Mouse (Mus musculus) CD4-positive helper T cell, adult 2 months (primary cell): ENCODE data around the gene Pyy.

ENCODE experiments used
- DNase-seq: peaks from one replicate; pipeline ENCODE4 v3.0.0-alpha.2; 2012; ENCODE audit warnings: low read depth, missing footprints, low spot score

Pyy gene

DNA sequence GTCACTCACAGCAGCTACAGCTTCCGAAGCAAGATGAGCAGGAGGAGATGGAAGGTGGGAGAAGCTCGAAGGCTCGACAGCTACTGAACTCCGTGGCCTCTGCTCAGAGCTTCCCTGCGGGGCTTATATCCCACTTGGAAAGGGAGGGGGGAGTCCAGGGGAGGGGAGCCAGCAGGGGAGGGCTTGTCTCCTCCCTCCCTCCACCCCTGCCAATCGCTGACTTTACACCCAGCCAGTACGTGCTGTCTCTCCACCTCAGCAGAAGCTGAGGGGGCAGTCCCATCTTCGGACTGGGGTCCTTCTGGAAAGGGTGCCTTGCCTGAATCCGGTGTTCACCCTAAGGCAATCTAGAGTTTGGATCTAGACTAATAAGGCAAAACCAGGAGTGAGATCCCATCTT lies at the start of gene Pyy:
TSS of gene Pyy (minus strand) at position 101 of the 400 bp plus-strand sequence.
- DNase-seq: no peak

DNA sequence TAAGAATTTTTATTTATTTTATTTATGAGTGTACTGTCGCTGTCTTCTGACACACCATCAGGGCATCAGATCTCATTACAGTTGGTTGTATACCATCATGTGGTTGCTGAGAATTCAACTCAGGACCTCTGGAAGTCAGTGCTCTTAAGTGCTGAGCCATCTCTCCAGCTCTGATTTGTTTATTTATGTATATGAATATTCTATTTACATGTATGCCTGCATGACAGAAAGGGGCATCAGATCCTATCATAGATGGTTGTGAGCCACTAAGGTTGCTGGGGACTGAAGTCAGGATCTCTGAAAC lies 49.1 kb upstream of the Pyy start:
- DNase-seq: no peak

DNA sequence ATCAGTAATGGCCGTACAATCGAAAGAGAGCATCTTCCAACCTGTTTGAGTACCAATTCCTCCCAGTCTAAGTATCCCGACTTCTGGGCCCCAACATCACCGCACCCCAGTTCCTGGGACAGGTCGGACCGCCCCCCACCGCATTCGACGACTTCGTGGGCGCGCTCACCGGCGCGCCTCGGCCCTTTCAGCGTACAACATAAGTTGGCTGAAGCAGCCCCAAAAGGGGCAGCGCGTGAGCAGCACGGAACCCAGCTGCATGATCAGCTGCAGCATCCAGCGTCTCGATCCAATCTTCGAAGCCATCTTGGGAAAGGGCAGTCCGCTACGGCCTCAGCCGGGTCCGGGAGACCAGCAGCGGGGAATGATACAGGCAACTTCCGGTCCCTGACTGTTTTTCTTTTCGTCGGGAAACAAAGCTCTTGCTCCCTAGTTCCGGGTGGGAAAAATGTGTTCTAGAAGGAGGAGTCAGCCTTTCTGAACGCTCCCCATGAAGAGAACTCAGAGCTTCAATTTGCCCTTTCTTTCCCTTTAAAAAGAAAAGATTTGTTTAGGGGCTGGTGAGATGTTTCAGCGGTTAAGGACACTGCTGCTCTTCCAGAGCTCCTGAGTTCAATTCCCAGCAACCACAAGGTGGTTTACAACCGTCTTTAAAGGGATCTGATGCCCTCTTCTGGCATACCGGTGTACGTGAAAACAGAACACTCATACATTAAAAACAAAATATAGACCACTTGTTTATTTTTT lies 48.6 kb upstream of the Pyy start, which contains the start of gene Tmem101:
TSS of gene Tmem101 (minus strand) at position 366 of the 747 bp plus-strand sequence.
- DNase-seq: peak; percentile 75

DNA sequence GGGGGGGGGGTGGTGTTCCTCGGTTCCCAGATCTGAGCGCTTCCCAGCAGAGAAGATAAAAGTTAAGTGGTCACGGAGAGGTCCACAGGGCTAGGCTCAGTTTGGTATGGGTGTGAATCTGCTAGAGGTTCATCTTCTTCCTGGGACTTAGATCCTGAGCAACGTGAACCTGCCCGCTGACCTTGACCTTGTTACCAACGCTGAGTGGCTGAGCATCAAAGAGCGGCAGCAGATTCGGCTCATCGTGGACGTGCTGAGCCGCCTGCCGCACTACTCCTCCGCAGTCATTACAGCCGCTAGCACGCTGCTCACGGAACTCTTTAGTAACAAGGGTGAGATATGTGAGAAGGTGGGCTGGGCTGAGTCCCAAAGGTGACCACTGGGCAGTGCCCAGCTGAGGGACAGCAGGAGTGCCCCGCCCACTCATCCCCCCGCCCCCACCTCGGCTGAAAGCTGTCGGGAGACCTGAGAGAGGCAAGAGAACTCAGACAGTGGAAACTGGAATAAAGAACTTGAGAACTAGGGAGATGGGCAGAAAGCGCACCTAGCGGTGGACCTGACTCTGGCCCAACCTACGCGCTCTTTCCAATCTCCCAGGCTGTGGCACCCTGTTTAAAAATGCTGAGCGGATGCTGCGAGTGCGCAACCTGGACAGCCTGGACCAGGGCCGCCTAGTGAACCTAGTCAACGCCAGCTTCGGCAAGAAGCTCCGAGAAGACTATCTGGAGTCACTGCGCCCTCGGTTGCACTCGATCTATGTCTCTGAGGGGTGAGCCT lies 39.8 kb upstream of the Pyy start:
- no peak for DNase-seq

DNA sequence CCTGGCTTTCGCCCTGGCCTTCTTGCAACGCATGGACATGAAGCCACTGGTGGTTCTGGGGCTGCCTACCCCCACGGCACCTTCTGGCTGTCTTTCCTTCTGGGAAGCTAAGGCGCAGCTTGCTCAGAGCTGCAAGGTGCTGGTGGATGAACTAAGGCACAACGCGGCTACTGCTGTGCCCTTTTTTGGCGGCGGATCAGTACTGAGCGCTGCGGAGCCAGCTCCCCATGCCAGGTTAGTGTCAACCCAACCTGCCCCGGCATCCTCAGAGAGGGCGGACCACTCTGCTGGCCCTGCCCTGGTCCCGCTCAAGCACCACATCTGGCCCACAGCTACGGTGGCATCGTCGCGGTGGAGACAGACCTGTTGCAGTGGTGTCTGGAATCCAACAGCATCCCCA lies 38.9 kb upstream of the Pyy start:
- DNase-seq: no peak

DNA sequence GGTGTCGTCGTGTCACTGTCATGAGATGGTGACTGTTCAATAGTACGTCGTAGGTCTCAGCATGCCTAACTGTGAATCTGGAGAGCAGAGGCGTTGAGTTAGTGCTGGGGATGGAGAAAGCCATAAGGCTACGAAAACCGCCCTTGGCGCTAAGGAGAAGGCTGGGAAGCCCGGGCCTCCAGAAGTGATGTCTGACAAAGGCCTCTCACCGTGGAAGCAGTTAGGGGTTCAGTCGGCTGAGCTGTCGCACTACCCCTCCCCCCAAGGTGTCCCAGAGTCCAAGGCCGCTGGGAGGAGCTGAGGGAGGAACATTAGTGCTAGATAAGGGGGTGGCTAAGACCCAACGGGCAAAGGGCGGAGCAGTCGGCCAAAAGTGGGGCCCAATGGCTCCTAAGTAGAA lies 38.4 kb upstream of the Pyy start:
- no peak for DNase-seq

DNA sequence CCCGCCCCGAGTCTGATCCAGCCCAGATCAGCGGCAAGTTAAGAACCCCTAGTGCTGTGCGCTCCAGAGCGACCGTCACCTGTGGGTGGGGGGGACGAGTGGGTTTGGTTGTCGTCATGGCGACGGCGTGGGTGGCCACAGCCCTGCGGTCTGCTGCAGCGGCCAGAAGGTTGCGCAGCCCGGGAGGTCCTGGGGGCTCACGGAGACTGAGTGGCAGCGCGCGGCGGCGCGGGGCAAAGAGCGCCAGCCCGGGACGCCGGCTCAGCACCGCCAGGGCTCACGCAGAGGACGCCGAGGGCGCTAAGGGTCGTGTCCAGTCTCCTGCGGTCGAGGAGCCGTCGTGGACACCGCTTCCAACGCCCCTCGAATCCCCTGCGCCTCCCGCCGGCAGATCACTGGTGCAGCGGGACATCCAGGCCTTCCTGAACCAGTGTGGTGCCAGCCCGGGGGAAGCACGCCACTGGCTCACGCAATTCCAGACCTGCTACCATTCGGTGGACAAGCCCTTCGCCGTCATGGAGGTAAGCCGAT lies 37.9 kb upstream of the Pyy start, which contains the start of gene Nags:
TSS of gene Nags (plus strand) at position 43 of the 531 bp plus-strand sequence.
- no peak for DNase-seq

DNA sequence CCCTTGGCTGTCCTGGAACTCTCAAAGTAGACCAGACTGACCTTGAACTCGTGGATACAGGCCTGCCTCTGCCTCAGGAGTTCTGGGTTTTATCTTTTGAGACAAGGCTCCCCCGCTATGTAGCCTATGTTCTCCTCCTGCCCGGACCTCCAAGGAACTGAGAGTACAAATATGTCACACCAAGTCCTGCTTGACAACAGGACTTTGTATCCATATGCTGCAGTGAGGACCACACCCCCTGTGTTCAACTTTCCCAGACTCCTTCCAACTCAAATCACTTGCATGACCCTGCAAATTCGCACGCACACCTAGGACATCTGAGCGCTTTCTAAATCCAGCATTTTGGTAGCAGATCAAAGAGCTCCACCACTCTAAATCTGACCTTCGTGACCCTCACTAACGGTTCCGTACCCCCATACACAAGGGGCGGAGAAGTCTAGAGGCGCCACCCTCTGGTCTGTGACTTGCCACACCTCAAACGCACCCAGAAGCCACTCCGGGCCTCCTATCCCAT lies 37.4 kb upstream of the Pyy start:
- no peak for DNase-seq

DNA sequence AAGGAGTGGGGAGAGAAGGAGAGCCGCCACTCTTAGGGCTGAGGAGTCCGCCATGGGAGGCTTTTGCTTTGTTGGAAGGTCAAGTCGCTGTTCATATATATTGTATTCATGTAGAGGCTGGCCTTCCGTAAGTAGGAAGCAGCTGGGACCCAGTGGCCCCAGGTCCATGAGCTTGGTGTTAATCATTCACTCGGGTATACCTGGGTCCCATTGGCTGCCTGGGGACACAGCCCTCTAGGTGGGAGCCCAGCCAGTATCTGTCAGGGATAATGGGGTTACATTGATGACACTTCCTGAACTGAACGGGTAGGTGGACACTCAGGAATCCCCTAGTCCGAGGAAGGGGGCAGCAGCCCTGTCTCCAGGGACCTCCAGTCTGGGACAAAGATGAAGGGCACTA lies 34.7 kb upstream of the Pyy start:
- no peak for DNase-seq

DNA sequence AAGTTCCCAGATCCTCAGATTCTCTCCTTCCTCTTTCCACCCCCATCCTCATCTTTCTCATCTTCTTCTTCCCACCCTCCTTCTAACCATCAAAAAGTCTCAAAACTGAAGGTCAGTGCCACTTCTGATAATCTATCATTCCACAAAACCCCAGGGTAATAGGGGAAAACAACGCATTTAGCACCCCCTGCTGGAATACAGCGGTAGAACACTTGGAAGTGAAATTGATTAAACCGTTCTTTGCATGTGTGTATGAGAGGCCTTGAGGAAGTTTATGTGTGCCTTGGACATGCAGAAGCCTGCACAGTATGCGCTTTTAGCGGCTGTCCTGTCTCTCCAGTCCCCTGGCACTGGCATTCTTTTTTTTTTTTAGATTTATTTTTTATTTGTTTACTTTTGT lies 32.9 kb upstream of the Pyy start:
- peak; percentile 59 for DNase-seq

DNA sequence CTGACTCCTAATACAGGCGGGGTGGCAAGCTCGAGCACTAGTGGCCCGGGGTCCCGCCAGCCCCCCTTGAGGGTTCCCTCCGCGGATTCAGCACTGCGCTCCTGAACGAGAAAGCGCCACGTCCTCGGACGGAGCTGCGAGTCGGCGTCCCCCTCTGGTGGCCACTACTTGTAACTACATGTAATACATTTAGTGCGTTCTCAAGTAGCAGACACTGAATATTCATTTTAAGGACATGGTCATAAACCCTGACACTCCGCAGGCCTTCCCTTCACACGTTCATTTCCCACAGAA lies 30.8 kb upstream of the Pyy start:
- DNase-seq: peak; percentile 64

DNA sequence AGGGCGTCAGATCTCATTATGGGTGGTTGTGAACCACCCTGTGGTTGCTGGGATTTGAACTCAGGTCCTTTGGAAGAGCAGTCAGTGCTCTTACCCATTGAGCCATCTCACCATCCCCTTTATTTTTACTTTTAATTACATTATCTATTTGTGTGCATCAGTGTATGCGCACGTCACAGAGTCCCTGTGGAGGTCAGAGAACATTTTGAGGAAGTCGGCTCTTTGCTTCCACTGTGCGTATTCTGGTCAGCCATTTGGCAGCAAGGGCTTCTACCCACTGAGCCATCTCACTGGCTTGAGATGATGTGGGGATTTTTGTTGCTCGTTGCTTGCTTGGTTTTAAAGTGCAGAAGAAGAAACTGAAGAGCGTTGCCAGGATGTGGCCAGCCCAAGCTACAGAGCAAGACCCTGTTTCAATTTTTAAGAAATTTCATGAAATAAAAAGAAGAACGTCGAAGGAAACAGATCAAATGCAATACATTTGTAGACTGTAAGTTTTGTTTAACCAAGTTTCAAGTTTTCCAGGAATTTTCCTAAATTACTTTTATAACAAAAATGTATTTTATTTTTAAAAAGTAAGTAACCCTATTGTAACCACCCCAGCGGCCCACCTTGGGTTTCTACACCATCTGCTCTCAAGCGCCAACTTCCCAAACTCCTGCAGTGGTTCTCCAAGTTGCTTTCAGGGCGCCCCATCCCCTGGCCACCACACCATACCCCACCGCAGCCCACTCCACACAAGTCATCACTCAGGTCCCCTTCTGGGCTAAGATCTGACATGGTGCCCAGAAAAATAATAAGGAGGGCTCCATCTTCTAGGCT lies 30.2 kb upstream of the Pyy start:
- no peak for DNase-seq

DNA sequence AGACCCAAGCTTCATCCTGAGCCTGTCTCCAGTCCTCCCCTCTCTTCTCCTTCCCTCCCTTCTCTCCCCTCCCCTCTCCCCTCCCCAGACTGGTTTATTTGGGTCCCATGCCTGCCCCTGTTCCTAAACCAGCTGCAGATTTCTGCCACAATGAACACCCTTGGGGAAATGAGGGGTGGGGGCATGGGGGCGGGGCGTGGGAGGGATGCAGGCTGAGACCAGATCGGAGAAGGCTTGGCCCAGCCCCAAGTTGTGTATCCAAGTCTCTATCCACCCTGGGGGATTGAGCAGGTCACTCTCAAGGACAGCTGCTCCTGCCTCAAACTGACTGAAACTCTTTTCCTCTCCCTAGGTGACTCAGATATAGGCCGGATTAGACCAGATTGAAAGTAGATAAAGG lies 26.9 kb upstream of the Pyy start:
- no peak for DNase-seq

DNA sequence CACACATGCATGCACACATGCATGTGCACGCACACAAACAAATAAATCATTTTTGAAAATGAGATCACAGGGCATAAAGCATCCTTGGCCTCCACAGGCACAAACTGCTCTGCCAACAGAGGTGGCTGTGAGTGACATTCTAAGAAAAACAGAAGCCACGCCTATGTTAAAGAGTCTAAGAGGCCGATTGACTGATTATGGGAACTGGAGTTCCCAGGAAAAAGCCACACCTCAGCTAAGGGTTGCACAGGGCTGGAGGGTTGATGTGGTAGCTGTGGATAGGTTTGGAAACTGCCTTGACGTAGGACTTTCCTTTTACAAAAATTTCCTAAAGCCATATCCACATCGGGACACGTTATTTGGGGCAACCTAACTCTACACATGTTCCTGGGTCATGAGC lies 9.8 kb upstream of the Pyy start:
- no peak for DNase-seq

DNA sequence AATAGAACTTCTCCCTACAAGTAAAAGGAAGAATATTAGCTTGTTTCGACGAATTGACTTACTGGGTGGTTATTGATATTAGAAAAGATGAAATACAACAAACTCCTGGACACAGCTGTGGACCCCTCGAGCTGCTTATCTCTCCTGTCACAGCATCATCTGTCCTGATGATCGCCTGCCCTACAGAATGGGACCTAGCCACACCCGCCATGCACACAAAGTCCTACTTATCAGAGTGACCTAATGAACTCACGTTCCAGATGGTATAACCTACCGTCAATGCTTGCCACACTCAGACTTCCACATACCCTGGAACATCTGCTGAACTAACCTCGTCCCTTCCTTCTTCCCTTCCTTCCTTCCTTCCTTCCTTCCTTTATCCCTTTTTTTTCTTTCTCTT lies 8.6 kb upstream of the Pyy start:
- DNase-seq: no peak

DNA sequence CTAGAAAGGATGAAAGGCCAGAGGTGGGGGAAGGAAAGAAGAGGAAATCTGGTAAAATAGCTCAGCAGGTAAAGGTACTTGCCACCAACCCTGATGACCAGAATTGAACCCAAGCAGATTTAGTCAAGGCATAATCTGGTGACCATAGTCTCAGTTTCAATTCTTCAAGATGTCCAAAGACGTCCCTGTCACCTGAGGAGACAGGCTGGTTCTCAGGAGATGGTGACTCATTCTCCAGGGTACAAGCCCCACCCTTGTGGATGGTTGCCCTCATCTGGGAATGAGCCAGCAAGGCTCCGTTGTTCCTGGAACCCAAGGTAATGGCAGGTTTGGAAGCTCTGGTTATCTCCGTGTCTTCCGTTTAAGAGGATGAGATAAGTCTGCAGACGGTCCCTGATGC lies 3.9 kb upstream of the Pyy start:
- DNase-seq: no peak

DNA sequence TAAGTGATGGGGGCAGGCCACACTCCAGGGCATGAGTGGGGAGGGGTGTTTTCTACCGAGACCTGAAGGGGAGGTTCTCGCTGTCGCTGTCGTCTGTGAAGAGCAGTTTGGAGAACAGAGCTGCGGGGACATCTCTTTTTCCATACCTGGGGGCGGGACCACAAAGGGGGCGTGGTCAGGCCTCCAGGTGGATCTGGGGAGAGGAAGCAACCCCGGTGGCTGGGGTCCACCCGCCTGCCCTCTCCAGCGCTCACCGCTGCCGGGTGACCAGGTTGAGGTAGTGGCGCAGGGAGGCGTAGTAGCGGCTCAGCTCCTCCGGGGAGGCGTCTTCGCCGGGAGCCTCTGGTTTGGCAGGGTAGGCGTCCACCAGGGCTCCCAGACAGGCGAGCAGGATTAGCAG lies 721 bp downstream of the Pyy start:
- no peak for DNase-seq

DNA sequence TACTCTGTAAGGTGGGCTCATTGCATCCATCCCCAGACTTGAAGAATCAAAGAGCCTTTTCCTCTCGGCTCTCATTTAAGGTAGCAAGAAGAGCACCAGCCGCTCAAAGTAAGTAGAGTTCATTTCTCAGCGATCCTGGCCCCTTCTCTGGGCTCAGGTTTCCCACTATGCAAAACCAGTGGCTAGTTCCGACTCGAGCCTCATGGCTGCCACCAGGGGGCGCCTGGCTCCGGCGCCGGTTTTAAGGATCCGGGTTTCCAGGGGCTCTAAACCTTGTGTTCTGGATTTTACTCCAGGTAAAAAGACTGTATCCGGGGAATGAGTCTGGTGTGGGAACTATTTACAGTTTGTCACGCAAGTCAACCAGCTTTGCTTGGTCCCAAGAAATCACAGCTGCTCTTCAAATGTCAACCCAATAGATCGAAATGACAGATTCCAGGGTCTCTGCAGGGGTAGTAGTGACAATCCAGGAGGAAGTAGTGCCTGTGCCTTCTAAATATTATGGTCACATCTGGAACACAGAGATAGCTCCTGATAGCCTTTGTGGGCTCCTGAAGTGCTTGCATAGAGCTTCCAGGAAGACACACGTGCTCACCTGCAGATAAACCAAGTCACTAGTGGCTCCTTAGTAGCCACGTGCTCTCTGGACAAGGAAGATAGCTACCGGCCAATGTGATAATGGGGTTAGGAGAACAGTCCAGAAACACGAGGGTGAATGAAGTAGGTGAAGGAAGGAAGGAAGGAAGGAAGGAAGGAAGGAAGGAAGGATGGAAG lies 5.0 kb downstream of the Pyy start:
- DNase-seq: peak; percentile 53

DNA sequence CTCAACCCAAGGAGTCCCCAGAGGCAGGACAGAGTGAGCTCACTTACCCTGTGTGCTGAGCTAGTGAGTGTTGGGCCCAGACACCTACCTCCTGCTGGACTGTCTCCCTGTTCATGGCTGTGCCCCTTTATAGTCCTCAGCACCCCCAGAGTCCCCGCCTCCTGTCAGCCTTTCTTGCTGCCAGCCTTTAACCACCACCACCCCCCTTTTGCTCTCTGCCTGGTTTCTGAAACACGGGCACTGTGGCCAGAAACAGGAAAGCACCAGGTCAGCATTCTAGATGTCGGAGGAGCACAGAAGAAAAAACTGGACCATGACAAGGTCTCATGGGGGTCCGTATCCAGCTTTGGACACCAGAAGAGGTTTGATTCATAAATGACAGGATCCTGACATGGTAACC lies 6.4 kb downstream of the Pyy start, which contains the start of gene Ppy:
TSS of gene Ppy (minus strand) at position 101 of the 400 bp plus-strand sequence.
- DNase-seq: no peak

DNA sequence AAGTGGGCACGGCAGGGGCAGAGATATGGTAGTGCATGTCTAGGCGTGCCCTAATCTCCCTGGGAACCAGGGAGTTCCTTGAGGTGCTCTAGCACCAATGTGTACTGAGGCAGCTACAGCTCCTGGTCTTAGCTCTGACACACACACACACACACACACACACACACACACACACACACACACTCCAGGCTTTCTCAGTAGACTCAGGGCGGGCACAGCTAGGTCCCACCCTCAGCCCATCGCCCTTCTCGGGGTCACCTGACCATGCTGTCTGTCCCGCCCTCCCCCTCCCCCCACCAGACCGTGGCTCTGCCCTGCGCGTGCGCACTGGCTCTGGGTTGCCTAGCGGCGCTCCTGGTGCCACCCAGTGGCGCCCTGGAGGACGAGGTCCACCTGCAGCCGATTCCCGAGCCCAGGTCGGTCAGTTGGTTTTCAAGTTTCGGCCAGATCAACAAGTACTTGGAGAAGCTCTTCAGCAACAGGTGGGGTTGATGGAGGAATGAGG lies 10.7 kb downstream of the Pyy start:
- peak; percentile 82 for DNase-seq

DNA sequence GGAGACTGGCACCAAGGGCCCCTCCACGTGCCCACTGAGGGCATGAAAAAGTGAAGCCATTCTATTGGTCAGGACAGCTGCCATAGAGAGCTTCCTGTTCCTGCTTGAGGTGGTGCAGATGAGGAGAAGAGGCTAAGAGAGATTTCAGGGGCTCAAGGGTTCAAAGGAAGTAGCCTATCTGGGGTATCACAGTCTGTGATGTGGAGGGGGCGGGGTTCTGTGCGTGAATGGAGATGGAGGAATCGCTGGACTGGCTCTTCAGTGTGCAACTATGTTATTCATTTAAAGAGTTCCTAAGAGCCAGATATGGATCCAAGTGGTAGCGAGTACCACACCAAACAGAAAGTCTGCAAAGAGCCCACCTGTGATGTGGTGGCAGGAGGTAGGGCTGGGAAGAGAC lies 11.2 kb downstream of the Pyy start:
- DNase-seq: no peak
